Mouse (Mus musculus): ENCODE data around the gene Gm3880. TPM values are rescaled to one million over a fixed set of nuclear protein-coding genes. Genes with fewer than 3 reads are reported as not detected.

Gene Gm3880
- polyA plus RNA-seq, 1 experiment: not detected

DNA sequence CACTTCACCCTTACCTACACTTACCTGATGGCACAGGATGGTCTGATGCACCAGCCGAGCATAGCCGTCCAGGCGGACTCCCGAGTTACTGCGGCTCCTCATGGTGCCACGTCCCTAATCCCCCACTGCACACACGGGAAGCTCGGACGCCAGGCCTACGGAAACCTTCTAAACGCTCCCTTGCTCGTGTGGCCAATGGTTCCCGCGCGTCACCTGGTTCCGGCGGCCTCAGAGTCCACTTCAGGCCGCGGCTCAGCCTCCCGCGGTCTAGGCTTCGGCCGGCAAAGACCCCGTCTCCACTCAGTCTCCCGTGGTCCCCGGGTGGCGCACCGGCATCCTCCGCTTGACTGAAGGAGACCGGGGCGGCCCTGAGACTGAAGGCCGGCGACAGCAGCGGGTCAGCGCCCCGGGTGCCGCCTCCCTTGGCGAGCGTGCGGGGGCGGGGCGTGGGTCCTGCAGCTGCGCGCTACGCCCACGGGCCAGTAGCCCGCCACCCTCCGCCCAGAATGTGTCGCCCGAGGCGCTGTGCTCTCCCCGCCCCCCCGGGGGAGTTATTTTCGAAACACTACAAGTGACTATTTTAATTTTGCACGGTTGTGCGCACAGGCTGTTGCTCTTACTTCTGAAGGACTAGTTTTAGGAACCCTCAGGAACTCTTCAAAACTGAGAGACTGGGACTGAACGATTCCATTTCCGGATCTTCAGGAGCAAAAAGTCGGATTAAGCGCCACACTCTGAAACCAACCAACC is 42.8 kb downstream of the Gm3880 start, which contains the start of gene Phka1:
Gene Phka1, minus strand, starts transcription at position 424 of the 750 bp plus-strand sequence.
- H3K4me1 ChIP-seq (ENCODE audit: control insufficient read depth, insufficient read depth, low read length): no peaks in the 10 kb centered on the region; the same call in 1 of the 2 replicates
- peak within 1 kb of the TSS; percentile 74 for H3K4me3 ChIP-seq (ENCODE audit: insufficient read depth, low read length)
- H3K27ac ChIP-seq (ENCODE audit: insufficient read depth, low read length): peak within 1 kb of the TSS; percentile 67; the same call in 1 of the 2 replicates
- TF ChIP-seq POLR2A (IDR thresholded peaks at IDR 0.05; ENCODE audit: extremely low read depth, insufficient read depth, low read length): no peak
- no peak for TF ChIP-seq CTCF (IDR thresholded peaks at IDR 0.05; ENCODE audit: extremely low read depth, insufficient read depth, low read length)

Other genes starting within 250 kb of the Gm3880 start
- gene Hdac8, start 181.6 kb downstream of the Gm3880 start, polyA plus RNA-seq (2012; rRNA removed): 12.7 and 14.4 TPM in 2 replicates
- 15.2 and 15.6 TPM in 2 replicates for gene Phka1, start 42.7 kb downstream of the Gm3880 start, polyA plus RNA-seq (2012; rRNA removed)
- gene Gm9112, start 20.7 kb upstream of the Gm3880 start, polyA plus RNA-seq (2012; rRNA removed): not detected in 2 replicates
- not detected in 2 replicates for gene Dmrtc1b, start 20.9 kb upstream of the Gm3880 start, polyA plus RNA-seq (2012; rRNA removed)
- gene Dmrtc1c1, start 116.0 kb upstream of the Gm3880 start, polyA plus RNA-seq (2012; rRNA removed): not detected in 2 replicates
- not detected in 2 replicates for gene Dmrtc1c2, start 167.6 kb upstream of the Gm3880 start, polyA plus RNA-seq (2012; rRNA removed)
- not detected in 2 replicates for gene 1700031F05Rik, start 181.0 kb upstream of the Gm3880 start, polyA plus RNA-seq (2012; rRNA removed)
- gene Dmrtc1a, start 221.7 kb upstream of the Gm3880 start, polyA plus RNA-seq (2012; rRNA removed): 7.9 and 8.6 TPM in 2 replicates
- gene 1700011M02Rik, start 221.9 kb upstream of the Gm3880 start, polyA plus RNA-seq (2012; rRNA removed): not detected in 2 replicates
- not detected in 2 replicates for gene 1700018G05Rik, start 241.4 kb upstream of the Gm3880 start, polyA plus RNA-seq (2012; rRNA removed)